Mouse (Mus musculus) frontal cortex, postnatal 36 days (tissue): ENCODE results near the gene Vmn1r228.

Experiments used
- DNase-seq, 2 experiments: peaks; one replicate each; pipeline ENCODE4 v3.0.0; 2022; ENCODE audit warnings: low spot score in 2 of 2

The Vmn1r228 gene

GRCm38 (mm10) chr17:20786057-20786456 lies at the start of gene Vmn1r228:
Vmn1r228 (minus strand) TSS chr17:20786157.
- DNase-seq: no peak

- no peak for DNase-seq
These were observed 25.3 kb upstream of the Vmn1r228 start, which contains the start of gene Vmn1r229 for GRCm38 (mm10) chr17:20811255-20811654. Vmn1r229 (plus strand) TSS chr17:20811555.

- no peak for DNase-seq
These were observed 56.4 kb downstream of the Vmn1r228 start, which contains the start of gene Vmn1r227 for GRCm38 (mm10) chr17:20729543-20729942. Vmn1r227 (plus strand) TSS chr17:20729843.
